Mouse (Mus musculus): ENCODE measurements at regions not wholly inside any gene's neighbourhood (a gene's known extent, or its start where the extent isn't known, plus 50 kb on each side); places are given as distances from the start of the nearest gene placed in this dataset.
"Not testable (repeated sequence)": the region's sequence is repeated elsewhere in the genome, so short reads cannot be mapped to it uniquely, and the experiment has no call there.

DNA sequence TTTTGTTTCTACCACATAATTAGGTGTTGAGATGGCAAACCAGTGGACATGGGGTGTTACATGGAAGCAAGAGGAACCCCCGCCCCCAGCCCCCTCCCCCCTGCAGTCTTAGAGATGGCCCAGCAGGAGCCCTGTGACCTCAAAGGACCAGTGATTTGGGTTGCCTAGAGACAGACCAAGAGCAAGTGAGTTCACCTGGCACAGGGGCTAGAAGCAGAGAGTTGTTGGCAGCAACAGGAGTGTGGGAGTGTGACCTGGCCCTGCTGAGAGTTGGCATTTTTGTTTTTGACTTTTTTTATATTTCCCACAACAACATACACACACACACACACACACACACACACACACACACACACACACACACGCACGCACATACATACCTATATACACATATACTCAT is 987.9 kb downstream of the Cdh18 start:
- no peak for DNase-seq (ENCODE audit: low read depth)

DNA sequence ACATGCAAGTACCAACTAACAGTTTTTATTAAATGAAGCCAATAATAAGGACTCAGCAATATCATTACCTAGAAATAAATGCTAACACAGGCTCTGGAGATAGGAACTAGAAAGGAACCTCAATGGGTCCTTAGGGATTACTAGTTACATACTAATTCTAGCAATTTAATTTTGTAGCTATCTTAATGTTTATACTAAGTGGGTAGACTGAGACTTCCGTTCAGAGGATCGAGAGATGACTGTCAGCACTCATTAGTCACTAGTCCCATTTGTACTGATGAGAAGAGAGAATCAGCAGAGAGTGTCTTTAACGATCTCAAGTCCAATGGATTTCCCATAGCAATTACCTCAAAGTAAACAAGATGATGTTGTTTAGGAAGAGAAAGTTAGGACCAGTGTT is 988.6 kb downstream of the Cdh18 start:
- DNase-seq (ENCODE audit: low read depth) = no peak

DNA sequence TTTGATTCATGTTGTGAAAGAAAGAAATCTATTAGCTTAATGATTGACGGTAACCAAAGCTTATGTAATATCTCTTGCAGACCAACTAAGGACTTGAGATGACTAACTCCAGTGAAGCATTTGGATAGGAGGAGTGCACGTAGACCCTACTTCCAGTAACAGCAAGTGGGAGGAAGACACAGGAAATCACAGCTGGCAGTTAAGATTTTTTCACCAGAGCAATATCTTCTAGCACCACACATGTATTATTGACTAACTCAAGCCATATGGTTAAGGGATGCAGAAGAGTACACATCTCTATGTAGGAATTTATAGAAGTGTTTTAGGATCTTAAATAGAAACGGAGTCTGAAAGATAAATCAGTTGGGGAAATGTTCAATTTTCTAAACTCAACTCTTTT is 1011.3 kb downstream of the Cdh18 start:
- DNase-seq (ENCODE audit: low read depth) = no peak

DNA sequence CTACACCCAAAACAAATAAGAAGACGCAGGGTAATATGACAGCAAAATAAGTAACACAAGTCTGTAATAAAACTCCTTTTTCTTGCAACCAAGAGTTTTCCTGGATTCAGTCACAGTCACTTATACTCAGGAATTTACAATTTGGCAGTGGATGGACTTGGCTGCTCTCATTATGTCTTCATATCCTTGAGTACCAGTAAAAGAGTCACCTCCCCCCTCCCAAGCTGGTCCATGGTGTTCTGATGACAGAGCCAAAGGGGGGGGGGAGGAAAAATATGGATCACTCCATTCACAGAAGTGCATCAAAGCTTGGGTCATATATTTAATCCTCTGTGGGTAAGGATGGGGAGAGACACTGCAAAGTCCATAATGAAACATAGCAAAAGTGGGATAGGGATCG is 1013.4 kb downstream of the Cdh18 start:
- no peak for DNase-seq (ENCODE audit: low read depth)

DNA sequence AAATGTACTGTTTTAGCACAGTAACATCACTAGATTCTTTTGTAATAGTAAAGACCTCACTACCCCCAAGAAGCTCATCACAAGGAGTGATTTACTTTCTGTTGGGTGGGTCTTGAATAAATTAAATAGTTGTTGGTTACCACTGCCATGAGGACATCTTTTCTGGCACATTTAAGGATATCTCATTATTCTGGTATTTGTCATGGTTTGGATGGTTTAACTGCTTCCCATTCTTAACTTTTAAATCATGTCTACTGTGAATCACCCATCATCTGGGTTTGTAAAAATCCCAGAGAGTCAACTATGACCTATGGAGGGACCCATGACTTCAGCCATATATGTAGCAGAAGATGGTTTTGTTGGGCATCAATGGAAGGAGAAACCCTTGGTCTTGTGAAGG is 1016.2 kb downstream of the Cdh18 start:
- no peak for DNase-seq (ENCODE audit: low read depth)

DNA sequence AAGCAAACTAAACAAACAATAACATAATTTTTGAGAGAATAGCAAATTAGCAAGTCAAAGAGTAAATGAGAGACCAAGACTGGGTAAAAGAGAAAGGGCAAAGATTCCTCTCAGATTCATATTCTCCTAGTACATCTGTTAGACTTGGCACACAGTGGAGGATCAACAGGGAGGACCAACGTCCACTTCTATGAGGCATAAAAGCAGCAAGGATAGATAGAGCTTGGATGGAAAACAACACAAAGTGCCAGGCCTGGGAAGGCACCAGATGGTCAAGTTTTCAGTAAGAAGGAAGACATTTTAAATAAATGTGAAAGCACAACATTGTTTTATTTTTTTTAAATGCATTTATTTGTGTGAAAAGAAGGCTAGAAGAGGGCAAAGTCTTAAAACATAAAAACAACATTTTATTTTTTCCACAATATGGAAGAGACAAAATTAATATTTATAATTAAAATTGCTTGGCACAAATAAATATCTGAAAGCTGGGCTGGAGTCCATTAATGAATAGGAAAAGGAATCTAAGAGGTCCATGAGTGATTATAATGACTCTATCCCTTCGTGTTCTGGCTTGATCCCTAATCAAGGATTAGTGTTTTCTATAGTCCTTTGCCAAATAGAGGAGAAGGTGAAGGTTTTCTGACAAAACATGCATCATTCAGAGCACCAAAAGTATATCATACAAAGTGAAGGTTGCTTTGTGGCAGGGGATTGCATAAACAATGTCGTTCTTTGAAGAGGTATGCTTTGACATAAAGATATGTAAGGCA is 1018.2 kb downstream of the Cdh18 start:
- DNase-seq (ENCODE audit: low read depth) = no peak

DNA sequence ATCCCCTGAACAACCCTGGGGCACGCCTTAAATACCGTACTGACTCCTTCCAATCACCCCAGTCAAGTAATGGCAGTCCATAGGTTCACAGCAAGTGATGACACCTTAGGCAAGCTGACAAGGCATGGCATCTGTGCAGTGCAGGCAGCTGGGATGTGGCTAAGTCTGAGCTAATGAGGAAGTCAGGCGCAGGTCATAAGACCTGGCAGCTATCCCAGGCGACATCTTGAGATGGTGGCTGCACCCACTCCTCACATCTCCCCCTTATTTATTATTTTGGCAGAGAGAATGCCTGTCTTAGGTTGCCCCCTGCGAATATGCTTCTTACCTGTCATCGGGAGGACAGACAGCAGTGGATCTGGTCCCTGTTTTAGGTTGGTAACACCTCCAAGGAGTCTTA is 1019.8 kb downstream of the Cdh18 start:
- DNase-seq (ENCODE audit: low read depth) = not testable (repeated sequence)

DNA sequence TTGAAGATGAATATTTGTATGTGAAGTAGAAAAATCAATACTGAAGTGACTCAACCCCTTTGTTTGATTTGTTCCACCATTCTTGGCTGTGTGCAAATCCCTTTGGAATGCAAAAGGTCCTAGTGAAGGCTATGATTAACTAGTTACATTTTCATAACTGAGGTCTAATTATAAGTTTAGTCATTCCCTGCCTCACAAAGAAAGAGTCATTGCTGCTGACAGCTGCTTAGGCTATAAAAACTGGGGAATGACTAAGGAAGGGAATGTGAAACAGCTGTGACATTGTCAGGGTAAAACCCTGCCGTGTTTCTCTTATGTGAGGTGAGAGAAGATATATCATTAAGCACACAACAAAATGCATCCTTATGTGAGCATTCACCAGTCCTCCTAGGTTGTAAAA is 1033.1 kb downstream of the Cdh18 start:
- DNase-seq (ENCODE audit: low read depth) = peak; percentile 23

DNA sequence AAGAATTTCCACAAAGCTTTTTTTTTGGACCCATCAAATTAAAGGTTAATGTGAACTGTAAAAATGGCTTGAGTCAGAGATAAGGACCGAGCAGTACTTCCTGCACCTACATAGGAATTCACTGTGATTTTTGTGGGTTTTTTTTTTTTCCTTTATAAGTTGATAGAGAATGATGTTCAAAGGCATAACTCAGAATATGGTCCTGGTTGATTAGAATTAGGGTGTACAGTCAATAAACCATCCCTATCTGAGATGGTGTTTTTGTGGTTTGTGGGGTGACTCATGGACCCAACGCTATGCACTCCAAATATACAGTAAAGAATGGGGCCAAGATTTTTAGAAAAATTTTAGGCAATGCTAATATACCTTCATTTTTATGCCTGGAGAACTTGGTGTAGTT is 1041.6 kb downstream of the Cdh18 start:
- DNase-seq (ENCODE audit: low read depth) = no peak

DNA sequence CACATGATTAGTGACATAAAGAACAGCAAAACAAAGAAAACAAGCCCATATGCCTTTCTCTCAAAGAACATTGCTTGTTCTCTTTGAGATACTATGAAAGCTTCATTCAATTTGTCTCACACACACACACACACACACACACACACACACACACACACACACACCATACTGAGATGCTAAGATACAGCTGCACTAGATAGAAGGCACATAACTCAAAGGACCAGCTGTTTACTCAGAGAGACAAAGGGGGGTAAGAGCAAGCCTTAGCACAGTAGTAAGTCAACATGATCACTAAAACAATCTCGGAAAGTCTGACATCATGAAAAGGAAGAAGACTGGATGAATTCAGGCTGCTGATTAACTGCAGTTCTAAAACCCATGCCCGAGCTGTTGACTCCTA is 1051.6 kb downstream of the Cdh18 start:
- DNase-seq (ENCODE audit: low read depth) = no peak
